Mouse (Mus musculus) CD8-positive naive resting alpha-beta T cell, adult 2 months (primary cell): ENCODE data around the gene Hnrnpu.
A peak's percentile ranks its signal among the peaks of the same experiment; 100 is the strongest.

Source experiments
- DNase-seq, 2 experiments: peaks; one replicate each; pipeline ENCODE4 v3.0.0; 2022; ENCODE audit warnings: low read depth in 2 of 2, low spot score in 2 of 2

Gene Hnrnpu

DNA sequence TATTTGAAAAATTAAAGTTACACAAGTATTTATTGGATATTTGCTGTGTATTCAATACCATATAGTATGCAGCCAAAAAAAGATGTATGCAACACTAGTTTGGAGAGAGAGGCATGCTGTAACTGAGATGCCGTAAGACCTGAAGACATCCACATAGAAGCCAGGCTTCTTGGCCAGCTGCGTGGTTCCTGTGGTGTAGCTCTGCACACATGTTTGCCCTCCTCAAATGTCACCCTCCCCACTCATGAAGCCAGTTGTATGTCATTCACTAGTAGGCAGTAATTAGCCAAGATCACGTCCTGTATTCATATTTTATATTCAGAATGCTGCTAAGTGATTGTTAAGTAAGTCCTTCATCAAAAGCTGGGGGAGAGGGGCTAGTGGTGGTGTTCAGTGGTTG, 3.8 kb upstream of the Hnrnpu start:
- DNase-seq: no peak

DNA sequence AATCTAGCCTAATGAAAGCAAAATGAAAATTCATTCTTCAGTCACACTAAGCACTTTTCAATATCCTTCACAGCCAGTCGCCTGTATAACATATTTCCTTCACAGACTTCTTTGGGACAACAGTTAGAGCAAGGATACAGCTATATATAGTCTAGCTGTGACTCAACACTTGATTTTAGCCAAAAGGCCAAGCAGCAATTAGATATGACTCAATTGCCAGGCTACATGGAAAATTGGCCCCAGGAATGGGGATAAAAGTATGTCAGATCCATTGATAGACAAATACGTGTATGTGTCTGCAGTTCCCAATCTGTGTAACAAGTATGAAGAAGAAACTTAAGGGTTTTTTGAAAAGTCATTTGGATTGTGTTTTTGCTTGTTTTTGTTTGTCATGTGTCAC, 2.6 kb upstream of the Hnrnpu start:
- DNase-seq: no peak

DNA sequence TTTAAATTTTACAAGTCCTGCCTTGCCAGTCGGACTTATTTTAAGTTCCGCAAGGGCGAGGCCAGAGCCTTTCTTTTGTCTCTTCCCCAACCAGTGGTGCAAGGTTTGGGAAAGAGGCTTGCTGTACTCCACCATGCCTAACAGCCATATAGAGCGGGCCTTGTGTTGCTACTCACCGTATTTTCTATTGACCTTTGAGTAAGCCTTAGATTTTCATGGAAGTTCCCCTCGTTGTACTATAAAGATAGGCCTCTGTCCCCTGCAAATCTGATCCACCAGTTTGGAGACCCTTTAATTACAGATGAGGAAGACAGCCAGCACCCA, 683 bp upstream of the Hnrnpu start:
- peak in 1 of 2 experiments; percentile 19 for DNase-seq

DNA sequence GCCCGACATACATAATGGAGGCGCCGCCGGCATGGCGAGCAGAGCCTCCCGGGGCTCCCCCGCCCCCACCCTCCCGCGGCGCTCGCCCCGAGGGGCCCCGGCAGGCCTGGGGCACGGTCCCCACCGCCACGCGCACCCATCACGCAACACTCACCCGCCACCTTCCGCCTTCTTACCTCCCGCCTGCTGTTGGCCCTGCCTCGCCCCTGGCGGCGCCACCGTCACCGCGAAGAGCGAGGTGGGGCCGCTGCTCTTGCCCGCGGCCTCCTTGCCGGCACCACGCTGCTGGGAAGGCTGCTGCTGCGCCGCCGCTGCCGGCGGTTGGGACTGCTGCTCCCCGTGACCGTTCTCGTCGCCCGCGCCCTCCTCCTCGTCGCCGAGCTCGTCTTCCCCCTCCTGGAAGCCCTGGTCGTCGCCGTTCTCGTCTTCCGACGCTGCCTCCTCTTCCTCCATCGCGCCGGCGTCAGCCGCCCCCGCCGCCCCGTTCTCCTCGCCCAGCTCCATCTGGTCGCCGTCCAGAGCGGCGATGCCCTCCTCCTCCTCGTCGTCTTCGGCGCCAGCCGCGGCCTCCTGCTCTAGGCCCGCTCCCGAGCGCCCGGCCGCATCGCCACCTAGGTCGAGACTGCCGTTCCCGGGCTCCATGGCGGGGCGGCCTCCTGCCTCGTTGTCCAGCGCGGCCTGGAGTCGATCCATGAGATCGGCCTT, 668 bp downstream of the Hnrnpu start:
- DNase-seq: peak; percentile 55 to 64

DNA sequence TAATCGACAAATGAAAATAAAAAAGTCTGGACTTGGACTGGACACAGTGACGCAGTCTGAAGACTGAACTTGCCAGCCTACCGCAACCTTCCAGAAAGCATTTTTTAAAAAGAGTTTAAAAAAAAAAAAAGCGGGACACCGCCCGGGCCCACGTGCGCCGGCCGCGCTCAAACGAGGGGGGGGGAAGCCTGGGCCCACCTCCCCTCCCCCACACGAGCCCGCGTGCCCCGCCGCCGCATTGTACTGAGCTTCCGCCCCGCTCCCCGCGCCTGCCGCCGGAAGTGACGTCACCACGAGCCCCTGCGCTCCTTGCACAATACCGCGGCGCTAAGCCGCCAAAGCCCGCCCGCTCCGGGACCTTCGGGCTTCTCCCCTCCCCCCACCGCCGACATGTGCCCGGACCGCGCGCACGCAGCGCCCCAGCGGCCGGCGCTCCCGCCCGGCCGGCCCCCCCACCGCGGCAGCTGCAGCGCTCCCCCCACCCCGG, 1.3 kb downstream of the Hnrnpu start:
- peak; percentile 84 to 85 for DNase-seq

DNA sequence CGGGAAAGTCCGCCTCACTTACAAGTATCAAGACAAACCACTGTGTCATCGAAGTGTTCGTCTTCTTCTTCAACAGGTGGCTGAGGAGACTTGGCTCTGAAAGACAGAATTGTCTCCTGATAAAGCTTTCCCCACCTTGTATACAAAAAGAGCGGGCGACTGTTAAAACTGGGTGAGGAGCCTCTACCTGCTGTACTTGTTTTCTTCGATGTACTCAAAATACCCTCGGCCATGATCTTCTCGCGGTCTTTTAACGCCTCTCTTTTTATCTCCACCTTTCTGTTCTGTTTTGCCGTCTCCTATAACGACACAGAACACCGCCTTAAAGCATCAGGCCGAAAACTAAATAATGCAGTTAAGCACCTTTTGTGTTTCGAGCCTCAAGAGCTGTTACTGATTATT, 1.7 kb downstream of the Hnrnpu start:
- DNase-seq: peak; percentile 41 to 46

DNA sequence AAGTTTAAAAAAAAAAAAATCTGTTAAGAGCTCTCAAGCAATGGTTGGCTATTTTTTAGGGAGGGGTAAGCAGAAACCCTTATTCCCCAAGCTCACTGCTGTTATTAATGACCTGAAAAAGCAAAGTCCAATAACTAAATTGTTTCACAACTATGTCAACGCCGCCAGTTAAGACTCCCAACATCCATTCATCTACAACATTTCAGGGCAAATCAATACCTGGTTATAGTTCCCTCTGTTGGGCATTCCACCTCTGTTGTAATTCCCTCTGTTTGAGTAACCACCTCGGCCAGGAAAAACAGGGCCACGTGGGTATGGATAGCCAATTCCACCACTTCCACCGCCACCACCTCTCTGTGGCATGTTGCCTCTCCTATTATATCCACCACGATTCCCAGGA, 7.7 kb downstream of the Hnrnpu start:
- no peak for DNase-seq

DNA sequence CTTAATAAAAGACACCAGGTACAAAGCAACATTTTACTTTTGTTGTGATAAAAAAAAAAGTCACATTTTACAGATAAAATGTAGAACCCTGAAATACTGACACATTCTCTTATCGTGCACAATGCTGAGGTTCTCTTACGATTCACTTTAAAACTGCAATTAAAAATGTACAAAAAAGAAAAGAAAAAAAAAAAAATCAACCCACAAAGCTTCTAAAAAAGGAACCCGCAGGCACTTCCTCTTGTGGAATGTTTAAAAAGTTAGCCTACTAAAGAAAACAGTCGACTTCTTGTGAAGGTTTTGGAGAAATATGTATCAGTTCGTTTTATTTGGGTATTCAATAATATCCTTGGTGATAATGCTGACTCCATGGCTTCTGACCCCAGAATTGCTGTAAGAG, 8.6 kb downstream of the Hnrnpu start:
- DNase-seq: no peak

DNA sequence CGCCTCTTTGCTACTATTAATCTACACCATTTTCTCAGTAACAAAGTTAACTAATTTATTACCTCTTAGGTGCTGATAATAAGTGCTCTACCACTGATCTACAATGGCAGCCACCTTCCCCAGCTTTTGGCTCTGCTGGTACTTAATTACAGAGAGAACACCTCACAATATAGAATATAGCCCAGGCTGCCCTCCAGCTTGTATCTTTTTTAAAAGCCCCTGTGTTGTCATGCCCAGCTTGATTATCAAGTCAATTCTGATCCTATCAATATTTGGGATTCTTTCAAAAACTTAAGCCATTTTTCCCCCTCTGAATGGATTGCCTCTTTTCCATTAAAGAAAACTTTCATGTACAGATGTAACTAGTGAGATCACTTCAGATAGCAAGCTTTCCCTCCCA, 10.6 kb downstream of the Hnrnpu start:
- DNase-seq: no peak

DNA sequence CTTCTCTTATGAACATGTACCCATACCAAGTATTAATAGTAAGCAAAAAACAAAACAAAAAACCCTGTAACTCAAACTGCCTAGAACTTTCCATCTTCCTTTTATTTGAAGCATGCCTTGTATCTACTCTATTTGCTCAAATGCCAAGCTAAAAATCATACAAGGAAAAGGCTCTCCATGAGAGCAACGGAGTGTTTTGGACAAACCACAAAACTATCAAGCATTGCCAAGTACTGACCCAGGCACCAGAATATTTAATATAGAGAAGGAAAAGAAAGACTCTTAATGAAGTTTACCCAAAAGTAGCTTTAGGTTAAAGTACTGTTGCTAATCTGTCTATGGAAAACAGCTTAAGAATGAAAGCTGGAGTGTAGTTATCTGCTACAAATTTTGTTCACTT, 11.2 kb downstream of the Hnrnpu start:
- DNase-seq: no peak

DNA sequence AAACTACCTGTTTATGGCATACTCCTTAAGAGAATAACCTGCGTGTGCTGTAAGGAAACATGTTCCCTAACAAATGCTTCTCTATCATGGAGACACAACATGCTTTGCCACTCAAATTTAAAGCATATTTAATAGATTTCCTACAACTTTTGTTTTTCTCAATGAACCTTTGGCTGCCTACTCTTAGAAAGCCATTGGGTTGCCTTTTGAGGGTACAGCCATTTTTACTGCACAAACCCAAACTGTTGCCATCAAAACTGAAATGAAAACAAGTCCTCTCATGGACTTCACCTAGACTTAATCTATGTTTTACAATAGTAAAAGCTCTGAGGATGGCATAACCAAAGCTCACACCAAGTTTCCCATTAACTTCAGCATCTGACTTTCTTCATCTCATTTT, 13.0 kb downstream of the Hnrnpu start:
- DNase-seq: no peak

DNA sequence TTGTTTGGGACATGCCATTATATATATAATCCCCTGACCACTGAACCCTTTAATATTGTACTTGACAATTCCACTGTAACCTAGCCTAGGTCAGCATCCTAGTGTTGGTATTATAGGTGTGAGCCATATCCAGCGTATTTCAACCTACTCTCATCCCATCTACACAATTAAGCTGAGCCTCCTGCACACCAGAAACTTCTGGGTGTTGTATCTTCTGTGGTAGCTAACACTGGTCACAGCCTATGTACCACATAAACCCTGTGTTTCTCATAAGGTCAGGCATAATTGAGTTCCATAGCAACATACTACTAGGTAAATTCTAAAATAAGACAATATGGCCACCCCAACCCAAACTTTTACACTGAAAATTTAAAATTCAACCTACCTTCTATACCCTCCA, 14.4 kb downstream of the Hnrnpu start:
- no peak for DNase-seq

DNA sequence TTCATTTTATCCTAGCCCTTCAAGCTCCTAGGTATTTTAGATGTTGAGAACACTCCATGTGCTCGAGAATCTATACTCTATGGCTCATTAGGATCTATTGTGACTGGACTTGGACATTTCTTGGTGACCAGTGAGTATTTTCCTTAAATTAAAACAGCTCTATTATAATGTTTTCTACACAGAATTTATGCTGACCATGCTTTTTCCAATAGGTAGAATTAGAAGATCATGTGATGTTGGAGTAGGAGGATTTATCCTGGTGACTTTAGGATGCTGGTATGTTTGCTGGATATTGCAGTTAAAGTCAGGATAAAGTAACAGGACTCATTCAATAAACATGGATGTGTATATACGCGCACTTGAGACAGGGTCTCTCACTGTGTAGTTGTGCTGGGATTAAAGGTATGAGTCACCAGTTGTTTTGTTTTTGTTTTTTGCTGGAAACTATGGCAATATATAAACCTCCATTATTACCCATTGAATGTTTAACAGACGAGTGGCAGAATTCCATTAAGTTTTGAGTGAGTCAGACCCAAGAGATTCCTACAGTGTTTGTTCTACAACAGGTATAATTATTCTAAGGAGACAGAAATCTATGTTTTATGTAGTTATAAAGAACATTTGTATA, 15.8 kb downstream of the Hnrnpu start:
- DNase-seq: no peak

DNA sequence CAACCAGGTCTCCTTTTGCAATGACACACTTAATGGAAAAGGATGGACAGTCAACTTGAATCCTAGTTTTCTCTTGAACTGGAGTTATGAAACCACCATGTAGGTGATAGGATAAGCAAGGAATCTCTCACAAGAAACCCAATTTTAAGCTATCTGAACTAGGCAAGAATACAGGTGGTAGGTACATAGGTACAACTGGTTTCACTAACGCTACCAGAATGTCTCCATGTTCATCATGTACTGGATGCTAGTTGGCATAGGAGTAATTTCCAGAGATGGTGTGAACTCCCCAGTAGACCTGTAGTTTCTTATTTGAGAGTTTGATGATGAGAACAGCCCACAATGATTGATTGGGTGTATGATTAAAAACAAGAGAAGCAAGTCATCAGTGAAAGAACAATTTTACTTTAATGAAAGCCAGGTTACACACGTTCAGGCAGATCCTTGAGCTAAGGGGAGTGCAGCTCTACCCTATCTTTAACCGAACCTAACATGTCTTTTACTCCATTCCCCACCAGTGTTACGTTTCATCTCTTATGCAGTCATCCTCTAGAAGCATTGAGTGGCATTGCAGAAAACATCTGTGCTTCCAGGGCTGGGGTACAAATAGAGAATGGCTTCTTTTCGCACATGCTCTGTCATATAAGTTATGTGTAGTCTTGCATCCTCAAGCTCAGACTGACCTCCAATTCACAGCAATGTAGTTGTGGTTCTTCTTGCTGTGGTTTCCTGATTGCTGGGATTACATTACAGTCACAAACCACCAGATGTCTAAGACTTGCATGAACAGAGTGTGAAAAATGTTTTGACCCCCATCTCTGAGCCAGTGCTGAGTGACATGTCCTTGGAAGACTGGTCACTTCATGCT, 16.6 kb downstream of the Hnrnpu start:
- DNase-seq: no peak

DNA sequence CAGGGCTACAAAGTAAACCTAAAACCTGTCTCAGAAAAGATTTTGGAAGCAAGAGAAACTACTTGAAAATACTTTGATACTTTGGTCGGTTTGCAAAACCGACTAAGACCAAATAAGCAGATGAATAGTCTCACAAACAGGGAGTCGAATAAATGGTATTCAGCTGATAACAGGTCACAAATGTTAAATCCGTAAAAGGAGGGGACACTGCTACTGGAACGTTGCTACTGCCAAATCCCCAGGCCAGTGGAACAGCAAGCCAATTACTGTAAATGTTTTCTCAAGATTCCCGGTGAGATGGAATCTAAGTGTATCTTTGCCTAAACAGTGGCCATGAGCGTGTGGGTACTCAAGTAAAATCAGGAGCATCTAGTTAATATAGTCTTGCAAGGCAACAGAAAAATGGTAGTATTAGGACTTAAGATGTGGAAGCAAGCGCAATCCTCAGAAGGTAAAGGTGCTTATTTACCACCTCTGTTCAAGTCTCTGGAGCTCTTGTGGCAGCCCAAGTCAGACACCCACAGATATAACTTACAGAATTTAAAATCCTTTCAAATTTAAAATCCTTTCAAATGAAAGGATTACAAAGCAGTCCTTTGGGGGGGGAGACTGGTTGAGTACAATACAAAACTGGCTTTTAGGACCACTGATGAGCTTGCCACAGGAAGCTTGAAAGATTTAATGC, 17.4 kb downstream of the Hnrnpu start:
- no peak for DNase-seq

DNA sequence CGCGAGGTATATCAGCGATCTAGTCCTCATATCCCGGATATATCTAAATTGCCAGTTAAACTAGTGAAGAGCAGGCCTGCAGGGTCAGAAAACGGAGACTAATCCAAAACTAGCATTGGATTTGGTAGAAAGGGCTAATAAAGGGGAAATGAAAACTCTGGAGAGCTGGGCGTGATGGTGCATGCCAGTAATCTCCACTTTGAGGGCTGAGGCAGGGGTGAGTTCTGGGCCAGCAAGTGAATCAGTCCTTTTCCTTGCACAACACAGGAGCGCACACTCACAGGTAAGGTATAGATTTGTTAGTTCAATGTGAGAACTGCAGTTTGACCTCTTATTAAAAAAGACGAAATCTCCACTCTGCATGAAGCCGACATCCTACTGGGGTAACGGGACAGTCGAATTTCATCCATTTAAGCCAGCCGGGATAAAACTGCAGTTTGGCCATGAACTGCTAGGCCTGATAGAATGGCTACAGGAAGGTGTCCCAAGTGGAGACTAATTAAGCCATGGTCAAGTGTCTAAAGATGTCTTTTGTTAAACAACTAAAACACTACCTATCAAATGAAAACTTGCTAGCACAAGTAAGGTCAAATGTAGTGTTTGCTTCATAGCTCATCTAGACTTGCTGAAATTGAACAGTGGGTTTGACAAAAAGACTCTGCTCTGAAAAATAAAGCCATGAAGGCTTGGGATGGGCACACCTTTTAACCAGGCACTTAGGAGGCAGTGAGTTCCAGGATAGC, 18.1 kb downstream of the Hnrnpu start:
- no peak for DNase-seq

DNA sequence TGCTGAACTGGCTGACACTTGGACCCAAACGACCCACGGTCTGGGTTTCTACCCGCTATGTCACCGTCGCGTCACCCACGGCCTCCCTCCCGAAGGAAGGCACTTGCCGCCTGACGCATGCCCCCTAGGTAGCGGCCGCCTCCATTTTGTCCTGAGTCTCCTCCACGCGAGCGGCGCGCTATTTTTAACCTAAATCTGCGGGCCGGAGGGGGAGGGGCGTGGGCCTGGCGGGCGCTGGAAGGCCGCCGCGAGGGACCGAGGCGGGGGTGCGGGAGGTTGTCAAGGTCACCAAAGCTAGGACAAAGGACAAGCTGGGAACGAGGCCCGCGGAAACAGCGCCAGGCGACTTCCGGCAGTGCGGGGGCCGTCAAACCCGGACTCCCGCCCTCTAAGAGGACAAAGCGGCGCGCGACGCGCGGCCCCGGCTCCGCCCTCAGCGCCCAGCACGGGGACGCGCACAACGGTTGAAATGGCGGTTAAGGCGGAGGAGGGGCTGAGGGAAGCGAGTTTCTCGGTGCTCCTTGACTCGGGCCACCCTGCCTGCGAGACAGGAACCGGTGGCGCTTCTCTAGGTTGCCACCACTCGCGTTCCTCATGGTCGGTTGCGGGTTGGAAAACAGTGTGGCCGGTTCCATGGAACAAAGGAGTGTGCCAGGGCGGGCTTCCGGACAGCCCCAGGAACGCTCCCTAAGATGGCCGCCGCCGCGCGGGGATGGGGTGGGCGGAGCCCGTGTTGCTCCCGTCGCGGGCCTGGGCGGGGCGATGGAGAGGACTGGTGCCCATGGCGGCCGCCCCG, 19.0 kb downstream of the Hnrnpu start, which contains the start of gene Cox20:
Gene Cox20 (plus strand): TSS at position 742 of the 796 bp plus-strand sequence.
- DNase-seq: peak; percentile 93 to 94

DNA sequence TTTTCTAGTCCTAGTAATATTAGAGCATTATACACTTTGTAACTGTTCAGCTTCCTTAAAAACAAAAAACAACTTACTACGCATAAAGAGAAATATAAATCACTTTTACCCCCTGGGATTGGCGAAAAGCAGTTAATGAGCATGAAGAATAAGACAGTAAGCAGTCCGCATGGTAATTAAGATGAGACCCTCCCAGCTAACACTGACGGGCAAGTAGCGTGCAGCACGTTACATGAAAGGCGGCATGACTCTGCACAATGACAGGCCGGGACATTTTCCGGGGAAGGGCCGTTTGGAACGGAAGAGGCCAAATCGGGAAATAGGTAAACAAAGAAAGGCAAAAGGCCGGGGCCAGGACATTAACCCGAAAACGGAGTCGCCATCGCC, 19.6 kb downstream of the Hnrnpu start:
- DNase-seq: no peak

DNA sequence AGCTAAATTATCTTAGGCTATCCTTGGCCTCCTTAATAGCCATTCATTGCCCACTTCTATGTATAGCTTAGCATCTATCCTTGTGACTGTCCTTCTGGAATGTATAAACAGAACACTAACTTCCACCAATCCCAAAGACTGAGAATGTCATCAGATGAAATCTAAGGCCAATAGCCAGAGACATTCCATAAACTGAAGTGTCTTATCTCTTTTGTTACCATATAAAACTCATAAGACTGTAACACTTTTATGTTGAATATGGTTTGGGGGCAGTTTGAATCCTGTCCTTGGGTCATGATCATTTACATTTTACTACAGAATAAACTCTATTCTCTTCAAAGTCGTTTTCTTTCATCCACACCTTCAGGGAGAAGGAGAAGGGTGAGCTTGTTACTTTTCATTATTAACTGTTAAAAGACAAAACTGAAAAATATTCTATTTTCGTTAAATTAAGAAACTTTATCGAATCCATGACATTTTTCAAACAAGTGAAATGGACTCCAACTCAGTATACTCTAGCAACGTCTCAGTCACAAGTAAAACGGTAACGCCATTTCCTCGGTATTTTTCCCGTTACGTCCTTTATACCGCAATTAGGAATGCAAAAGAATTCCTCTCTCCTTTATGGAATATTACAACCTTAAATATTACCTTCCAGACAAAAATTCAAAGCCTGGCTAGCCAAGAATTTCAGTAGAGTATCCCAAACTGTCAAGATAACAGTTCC, 20.2 kb downstream of the Hnrnpu start:
- DNase-seq: no peak
